Mouse (Mus musculus) megakaryocyte, embryonic 14.5 days (primary cell): ENCODE measurements at regions not wholly inside any gene's neighbourhood (a gene's known extent, or its start where the extent isn't known, plus 50 kb on each side); places are given as distances from the start of the nearest gene placed in this dataset.

ENCODE experiments used
- FLI1 ChIP-seq: IDR thresholded peaks from 2 replicates; pipeline ENCODE4 v1.6.1; 2012; ENCODE audit warnings: low read length, inconsistent platforms, mixed read lengths
- GATA1 ChIP-seq: IDR thresholded peaks from 3 replicates; pipeline ENCODE4 v1.6.1; 2012; ENCODE audit warnings: mixed read lengths, low read length, inconsistent platforms, borderline replicate concordance

GRCm38 (mm10) chr4:142464066-142464465 lies 224.9 kb upstream of the Kazn start:
- TF ChIP-seq FLI1, result no peak
- no peak for TF ChIP-seq GATA1
